Comparison of ENCODE assay signal across 26 mouse cellular contexts in genomic region chr13:83110610-83111009, GRCm38 (mm10).
DNase-seq lines count a peak whose midpoint lies in the region; ATAC-seq lines count a peak whose summit lies in the region.
"Had no signal": no experiment of that assay in that cellular context is flagged by ENCODE, and none has a peak within 500 bp of the region (broad histone marks: within the 10 kb centered on the region; RNA-seq: fewer than 3 reads in every experiment).

No protein-coding gene starts in this region.

- 87% methylated on average over 3 of the region's 3 CpGs for WGBS in midbrain, embryonic 10.5 days
- 74% methylated on average over 3 of the region's 3 CpGs for WGBS in midbrain, embryonic 15.5 days
- 68% methylated on average over 3 of the region's 3 CpGs for WGBS in embryonic facial prominence, embryonic 14.5 days

- H3K36me3 ChIP-seq in midbrain, embryonic 10.5 days, result no peaks in the 10 kb centered on the region
- H3K36me3 ChIP-seq in midbrain, embryonic 15.5 days (replicated peaks), result no peaks in the 10 kb centered on the region
- H3K36me3 ChIP-seq in embryonic facial prominence, embryonic 14.5 days (ENCODE audit: control insufficient read depth, insufficient read depth, low read length), result no peaks in the 10 kb centered on the region
- H3K36me3 ChIP-seq: G1E; hindbrain, embryonic 13.5 days; midbrain, embryonic 12.5 days; neural tube, embryonic 12.5 days had no signal

- peak overlapping the region; percentile 58 for H3K27ac ChIP-seq in midbrain, embryonic 10.5 days (replicated peaks)
- H3K27ac ChIP-seq in midbrain, embryonic 15.5 days, result no peak overlapping the region
- H3K27ac ChIP-seq in embryonic facial prominence, embryonic 14.5 days (replicated peaks; ENCODE audit: low read depth, low read length), result peak overlapping the region; percentile 46
- H3K27ac ChIP-seq: hindbrain, embryonic 13.5 days; kidney, postnatal 0 days; midbrain, embryonic 12.5 days; neural tube, embryonic 12.5 days had no signal

- peak; percentile 6 to 42 for DNase-seq in layer of hippocampus, adult 18-20 months (ENCODE audit: low spot score in 2 of 2)
- no peak for DNase-seq in layer of hippocampus, postnatal 25 days (ENCODE audit: extremely low spot score in 1 of 2, low spot score in 1 of 2)
- DNase-seq in midbrain, embryonic 10.5 days (ENCODE audit: low spot score), result no peak
- DNase-seq in embryonic facial prominence, embryonic 14.5 days (ENCODE audit: low spot score), result peak; percentile 5
- DNase-seq in mesoderm, embryonic 11.5 days (ENCODE audit: low read depth, low spot score), result peak; percentile 23
- DNase-seq in gastrocnemius, postnatal 4 days (ENCODE audit: low spot score in 2 of 2), result no peak
- DNase-seq in spleen, postnatal 36 days (ENCODE audit: low spot score in 2 of 2), result no peak
- DNase-seq: B cell, adult 2 months; cerebellum, adult 11-12 months; cerebellum, postnatal 10 days; gastrocnemius, postnatal 36 days; heart, postnatal 36 days; kidney, adult 2 months; lung, postnatal 10 days; retina, postnatal 1 day; thymus, postnatal 14 days had no signal

- H3K4me1 ChIP-seq in midbrain, embryonic 10.5 days, result peaks cover 22% of the 10 kb centered on the region
- H3K4me1 ChIP-seq in midbrain, embryonic 15.5 days, result no peaks in the 10 kb centered on the region
- peaks cover 4% of the 10 kb centered on the region; the same call in 1 of the 2 replicates for H3K4me1 ChIP-seq in embryonic facial prominence, embryonic 14.5 days (ENCODE audit: control insufficient read depth, insufficient read depth, low read length)
- H3K4me1 ChIP-seq: neural tube, embryonic 12.5 days had no signal

- H3K27me3 ChIP-seq in midbrain, embryonic 10.5 days (ENCODE audit: low read depth, poor library complexity, severe bottlenecking), result no peaks in the 10 kb centered on the region
- no peaks in the 10 kb centered on the region for H3K27me3 ChIP-seq in midbrain, embryonic 15.5 days (replicated peaks)
- H3K27me3 ChIP-seq in embryonic facial prominence, embryonic 14.5 days (replicated peaks; ENCODE audit: control insufficient read depth, insufficient read depth, low read length), result no peaks in the 10 kb centered on the region
- H3K27me3 ChIP-seq: CH12.LX; hindbrain, embryonic 13.5 days; midbrain, embryonic 12.5 days; neural tube, embryonic 12.5 days; Patski had no signal

- no peak for ATAC-seq in midbrain, embryonic 15.5 days (replicated peaks)
- ATAC-seq in embryonic facial prominence, embryonic 14.5 days (ENCODE audit: low read depth), result no peak
- ATAC-seq: forebrain, embryonic 16.5 days; inflammation-experienced regulatory T-cells, adult 6 months; Patski had no signal

- no peak overlapping the region for H3K4me2 ChIP-seq in midbrain, embryonic 15.5 days
- no peak overlapping the region for H3K4me2 ChIP-seq in embryonic facial prominence, embryonic 14.5 days (ENCODE audit: low read depth, low read length)
- H3K4me2 ChIP-seq: hindbrain, embryonic 13.5 days; midbrain, embryonic 12.5 days; neural tube, embryonic 12.5 days had no signal

- H3K9me3 ChIP-seq in midbrain, embryonic 10.5 days (replicated peaks), result no peaks in the 10 kb centered on the region
- H3K9me3 ChIP-seq in midbrain, embryonic 15.5 days, result no peaks in the 10 kb centered on the region
- H3K9me3 ChIP-seq in embryonic facial prominence, embryonic 14.5 days (ENCODE audit: control insufficient read depth, low read length), result no peaks in the 10 kb centered on the region
- H3K9me3 ChIP-seq: G1E; hindbrain, embryonic 13.5 days; midbrain, embryonic 12.5 days; neural tube, embryonic 12.5 days had no signal

- no peak overlapping the region for H3K9ac ChIP-seq in midbrain, embryonic 15.5 days
- H3K9ac ChIP-seq in embryonic facial prominence, embryonic 14.5 days (ENCODE audit: low read depth, low read length), result no peak overlapping the region
- H3K9ac ChIP-seq: hindbrain, embryonic 13.5 days; midbrain, embryonic 12.5 days; neural tube, embryonic 12.5 days had no signal

- no peak overlapping the region for H3K4me3 ChIP-seq in midbrain, embryonic 10.5 days
- H3K4me3 ChIP-seq in midbrain, embryonic 15.5 days, result no peak overlapping the region
- H3K4me3 ChIP-seq in embryonic facial prominence, embryonic 14.5 days (ENCODE audit: low read depth, low read length), result no peak overlapping the region
- H3K4me3 ChIP-seq: hindbrain, embryonic 13.5 days; midbrain, embryonic 12.5 days; neural tube, embryonic 12.5 days had no signal

Comparison
In these comparisons a context has a peak if more than half of its experiments do, and no peak if none do; other contexts are left out.
1. DNase-seq: peak in layer of hippocampus, adult 18-20 months (2 of 2), embryonic facial prominence, embryonic 14.5 days (single experiment) and mesoderm, embryonic 11.5 days (single experiment); none in layer of hippocampus, postnatal 25 days (0 of 2), midbrain, embryonic 10.5 days (single experiment), gastrocnemius, postnatal 4 days (0 of 2) and spleen, postnatal 36 days (0 of 2).